Mouse (Mus musculus) heart, adult 18-20 months (tissue): ENCODE data around the gene Rpl35. TPM values are rescaled to one million over a fixed set of nuclear protein-coding genes. Genes with fewer than 3 reads are reported as not detected.
"Not testable (repeated sequence)": the region's sequence is repeated elsewhere in the genome, so short reads cannot be mapped to it uniquely, and the experiment has no call there.

Experiments
- DNase-seq, 2 experiments: peaks; one replicate each; pipeline ENCODE4 v3.0.0; 2021 to 2022; ENCODE audit warnings: mixed read lengths in 1 of 2
- long read RNA-seq, 2 experiments: library from polyadenylated mRNA; stranded (forward); transcript quantifications; one replicate each; pipeline ENCODE4 v2.0.0; 2021
- total RNA-seq, 2 experiments: library from RNA; stranded (reverse); gene quantifications; 2 replicates each; pipeline ENCODE4 v1.2.3; 2021

Rpl35 gene
- total RNA-seq, result 100 to 1,000 TPM; 336 to 368 TPM
- long read RNA-seq, experiment 1, transcript Rpl35-203 (3 exons, 541 nt), result minor isoform, 6 of 792 reads
- long read RNA-seq, experiment 1, transcript Rpl35-201 (4 exons, 946 nt), result major isoform, 779 of 792 reads
- long read RNA-seq, experiment 1, partial matches to known transcripts, result 0 of 792 reads
- long read RNA-seq, experiment 1, other reads (novel, unspliced or antisense), result 7 of 792 reads
- long read RNA-seq, experiment 2, transcript Rpl35-201 (4 exons, 946 nt), result major isoform, 667 of 675 reads
- long read RNA-seq, experiment 2, partial matches to known transcripts, result 4 of 675 reads
- long read RNA-seq, experiment 2, other reads (novel, unspliced or antisense), result 2 of 675 reads

- no peak for DNase-seq
Observed at GRCm38 (mm10) chr2:39005574-39006079, at the start of gene Rpl35. Rpl35 (minus strand) TSS chr2:39005624.

GRCm38 (mm10) chr2:39048515-39048914 is 43.1 kb upstream of the Rpl35 start:
- no peak for DNase-seq

- no peak for DNase-seq
Observed at GRCm38 (mm10) chr2:39040215-39040614, 34.8 kb upstream of the Rpl35 start.

GRCm38 (mm10) chr2:39031611-39032010 is 26.2 kb upstream of the Rpl35 start:
- no peak for DNase-seq

GRCm38 (mm10) chr2:39020004-39020403 is 14.6 kb upstream of the Rpl35 start:
- DNase-seq, result no peak

- no peak for DNase-seq
Observed at GRCm38 (mm10) chr2:39016581-39016980, 11.2 kb upstream of the Rpl35 start.

- no peak for DNase-seq
Observed at GRCm38 (mm10) chr2:39012768-39013279, 7.4 kb upstream of the Rpl35 start.

GRCm38 (mm10) chr2:39011971-39012370 is 6.5 kb upstream of the Rpl35 start:
- DNase-seq, result no peak

GRCm38 (mm10) chr2:39011264-39011663 is 5.8 kb upstream of the Rpl35 start:
- DNase-seq, result peak; percentile 51 to 66

GRCm38 (mm10) chr2:39010144-39010543 is 4.7 kb upstream of the Rpl35 start:
- DNase-seq, result not testable (repeated sequence)

- DNase-seq, result peak in 1 of 2 experiments; percentile 49
Observed at GRCm38 (mm10) chr2:39008954-39009365, 3.5 kb upstream of the Rpl35 start.

- peak in 1 of 2 experiments; percentile 29 for DNase-seq
Observed at GRCm38 (mm10) chr2:39008350-39008851, 3.0 kb upstream of the Rpl35 start.

GRCm38 (mm10) chr2:39007865-39008264 is 2.4 kb upstream of the Rpl35 start:
- DNase-seq, result peak; percentile 96

GRCm38 (mm10) chr2:39006149-39006730 is 816 bp upstream of the Rpl35 start:
- DNase-seq, result no peak

GRCm38 (mm10) chr2:39004880-39005435 is 466 bp downstream of the Rpl35 start, which contains the start of gene Arpc5l:
Arpc5l (plus strand) TSS chr2:39005348.
- DNase-seq, result peak; percentile 93 to 95

- DNase-seq, result no peak
Observed at GRCm38 (mm10) chr2:39004372-39004771, 1.1 kb downstream of the Rpl35 start.

- no peak for DNase-seq
Observed at GRCm38 (mm10) chr2:39003512-39003911, 1.9 kb downstream of the Rpl35 start.

- no peak for DNase-seq
Observed at GRCm38 (mm10) chr2:39003106-39003505, 2.3 kb downstream of the Rpl35 start.

GRCm38 (mm10) chr2:39001866-39002265 is 3.6 kb downstream of the Rpl35 start:
- no peak for DNase-seq

GRCm38 (mm10) chr2:39000587-39000919 is 4.9 kb downstream of the Rpl35 start:
- DNase-seq, result no peak

- no peak for DNase-seq
Observed at GRCm38 (mm10) chr2:38999910-39000586, 5.4 kb downstream of the Rpl35 start.

- DNase-seq, result no peak
Observed at GRCm38 (mm10) chr2:38999381-38999780, 6.0 kb downstream of the Rpl35 start.
